ENCODE assay signal across 22 mouse cellular contexts in genomic region chr7:98048101-98048824, GRCm38 (mm10).
DNase-seq lines count a peak whose midpoint lies in the region; ATAC-seq lines count a peak whose summit lies in the region.
"Had no signal": no experiment of that assay in that cellular context is flagged by ENCODE, and none has a peak within 500 bp of the region (broad histone marks: within the 10 kb centered on the region; RNA-seq: fewer than 3 reads in every experiment).

No protein-coding gene starts in this region.

- H3K4me2 ChIP-seq in liver, embryonic 12.5 days: no peak overlapping the region
- no peak overlapping the region for H3K4me2 ChIP-seq in liver, embryonic 11.5 days
- H3K4me2 ChIP-seq in liver, embryonic 16.5 days (ENCODE audit: low read depth, low read length): no peak overlapping the region
- H3K4me2 ChIP-seq in forebrain, embryonic 14.5 days (ENCODE audit: low read length): no peak overlapping the region
- H3K4me2 ChIP-seq: hindbrain, embryonic 12.5 days; midbrain, embryonic 15.5 days; neural tube, embryonic 12.5 days had no signal

- H3K4me1 ChIP-seq in liver, embryonic 12.5 days: no peaks in the 10 kb centered on the region
- no peaks in the 10 kb centered on the region for H3K4me1 ChIP-seq in liver, embryonic 11.5 days (replicated peaks; ENCODE audit: control insufficient read depth, insufficient read depth, low read length)
- H3K4me1 ChIP-seq in megakaryocyte, embryonic 14.5 days: peaks cover 61% of the 10 kb centered on the region
- H3K4me1 ChIP-seq in liver, embryonic 16.5 days (ENCODE audit: control insufficient read depth, low read depth, low read length): peaks cover 2% of the 10 kb centered on the region; the same call in 1 of the 2 replicates
- H3K4me1 ChIP-seq in forebrain, embryonic 14.5 days (ENCODE audit: control insufficient read depth, insufficient read depth, low read length): no peaks in the 10 kb centered on the region
- H3K4me1 ChIP-seq: hindbrain, embryonic 12.5 days; midbrain, embryonic 15.5 days; neural tube, embryonic 12.5 days had no signal

- peak; percentile 65 for ATAC-seq in liver, embryonic 12.5 days
- ATAC-seq in liver, embryonic 11.5 days (replicated peaks; ENCODE audit: low FRiP score): no peak
- no peak for ATAC-seq in megakaryocyte, adult 5-6 weeks (ENCODE audit: poor library complexity, severe bottlenecking)
- peak; percentile 94 for ATAC-seq in liver, embryonic 16.5 days (ENCODE audit: low read depth)
- no peak for ATAC-seq in cerebellum, adult (ENCODE audit: insufficient number of reproducible peaks, low FRiP score, low TSS enrichment)
- no peak for ATAC-seq in forebrain, embryonic 14.5 days
- ATAC-seq: midbrain, embryonic 15.5 days; Patski had no signal

- 59% methylated on average over 9 of the region's 9 CpGs for WGBS in liver, embryonic 12.5 days (ENCODE audit: insufficient replicate concordance)
- 56% methylated on average over 9 of the region's 9 CpGs for WGBS in liver, embryonic 11.5 days
- 50% methylated on average over 9 of the region's 9 CpGs for WGBS in liver, embryonic 16.5 days (ENCODE audit: insufficient replicate concordance)
- 85% methylated on average over 9 of the region's 9 CpGs for WGBS in forebrain, embryonic 14.5 days

- H3K36me3 ChIP-seq in liver, embryonic 12.5 days: peaks cover 12% of the 10 kb centered on the region; the same call in 1 of the 2 replicates
- H3K36me3 ChIP-seq in liver, embryonic 11.5 days (ENCODE audit: control insufficient read depth, insufficient read depth, low read length): no peaks in the 10 kb centered on the region
- peaks cover 46% of the 10 kb centered on the region for H3K36me3 ChIP-seq in megakaryocyte, embryonic 14.5 days (replicated peaks; ENCODE audit: low read length)
- H3K36me3 ChIP-seq in liver, embryonic 16.5 days (ENCODE audit: control insufficient read depth, insufficient read depth): 0 out of 2 replicates have a peak, but pooled peaks cover 2% of the 10 kb centered on the region
- H3K36me3 ChIP-seq in forebrain, embryonic 14.5 days (ENCODE audit: control insufficient read depth, insufficient read depth, low read length): no peaks in the 10 kb centered on the region
- H3K36me3 ChIP-seq: hindbrain, embryonic 12.5 days; midbrain, embryonic 15.5 days; neural tube, embryonic 12.5 days had no signal

- H3K9ac ChIP-seq in liver, embryonic 12.5 days: no peak overlapping the region
- H3K9ac ChIP-seq in liver, embryonic 11.5 days (ENCODE audit: low read depth, low read length): no peak overlapping the region
- H3K9ac ChIP-seq in liver, embryonic 16.5 days (ENCODE audit: low read depth, low read length): no peak overlapping the region
- H3K9ac ChIP-seq in forebrain, embryonic 14.5 days (ENCODE audit: low read length): no peak overlapping the region
- H3K9ac ChIP-seq: hindbrain, embryonic 12.5 days; midbrain, embryonic 15.5 days; neural tube, embryonic 12.5 days had no signal

- H3K27me3 ChIP-seq in liver, embryonic 12.5 days (replicated peaks): no peaks in the 10 kb centered on the region
- no peaks in the 10 kb centered on the region for H3K27me3 ChIP-seq in liver, embryonic 11.5 days (replicated peaks; ENCODE audit: control insufficient read depth, insufficient read depth, low read length)
- no peaks in the 10 kb centered on the region for H3K27me3 ChIP-seq in megakaryocyte, embryonic 14.5 days (replicated peaks)
- no peaks in the 10 kb centered on the region for H3K27me3 ChIP-seq in liver, embryonic 16.5 days (ENCODE audit: control insufficient read depth, insufficient read depth, low read depth, low read length)
- H3K27me3 ChIP-seq in forebrain, embryonic 14.5 days (replicated peaks; ENCODE audit: control insufficient read depth, insufficient read depth, low read length): no peaks in the 10 kb centered on the region
- H3K27me3 ChIP-seq: hindbrain, embryonic 12.5 days; midbrain, embryonic 15.5 days; neural tube, embryonic 12.5 days had no signal

- H3K9me3 ChIP-seq in liver, embryonic 12.5 days (replicated peaks): no peaks in the 10 kb centered on the region
- no peaks in the 10 kb centered on the region for H3K9me3 ChIP-seq in liver, embryonic 11.5 days (ENCODE audit: control insufficient read depth, low read length)
- 0 out of 2 replicates have a peak, but pooled peaks cover 3% of the 10 kb centered on the region for H3K9me3 ChIP-seq in megakaryocyte, embryonic 14.5 days
- no peaks in the 10 kb centered on the region for H3K9me3 ChIP-seq in liver, embryonic 16.5 days (replicated peaks; ENCODE audit: control insufficient read depth, low read length)
- no peaks in the 10 kb centered on the region for H3K9me3 ChIP-seq in forebrain, embryonic 14.5 days (replicated peaks; ENCODE audit: control insufficient read depth, low read length)
- H3K9me3 ChIP-seq: hindbrain, embryonic 12.5 days; midbrain, embryonic 15.5 days; neural tube, embryonic 12.5 days had no signal

- H3K4me3 ChIP-seq in liver, embryonic 12.5 days: no peak overlapping the region
- H3K4me3 ChIP-seq in liver, embryonic 11.5 days (ENCODE audit: low read depth, low read length): no peak overlapping the region
- H3K4me3 ChIP-seq in megakaryocyte, embryonic 14.5 days (replicated peaks): peak overlapping the region; percentile 3
- H3K4me3 ChIP-seq in liver, embryonic 16.5 days (ENCODE audit: low read depth, low read length): no peak overlapping the region
- no peak overlapping the region for H3K4me3 ChIP-seq in forebrain, embryonic 14.5 days (ENCODE audit: low read depth, low read length)
- H3K4me3 ChIP-seq: heart, adult 2 months; hindbrain, embryonic 12.5 days; midbrain, embryonic 15.5 days; neural tube, embryonic 12.5 days had no signal

- no peak for DNase-seq in liver, embryonic 11.5 days (ENCODE audit: low spot score)
- DNase-seq in forebrain, embryonic 14.5 days (ENCODE audit: low spot score): no peak
- DNase-seq: cerebellum, adult 11-12 months; cerebellum, postnatal 10 days; gastrocnemius, postnatal 25 days; heart, adult 2 months; kidney, adult 9 months; kidney, postnatal 14 days; lung, adult 2 months; right cerebral cortex, postnatal 14 days; spleen, adult 18-20 months; thymus, adult 18-20 months; thymus, postnatal 36 days had no signal

- no peak overlapping the region for H3K27ac ChIP-seq in liver, embryonic 12.5 days
- H3K27ac ChIP-seq in liver, embryonic 11.5 days (ENCODE audit: low read depth, low read length): no peak overlapping the region
- peak overlapping the region; percentile 79 for H3K27ac ChIP-seq in liver, embryonic 16.5 days (ENCODE audit: low read length)
- no peak overlapping the region for H3K27ac ChIP-seq in forebrain, embryonic 14.5 days (ENCODE audit: low read depth, low read length)
- H3K27ac ChIP-seq: heart, adult 2 months; hindbrain, embryonic 12.5 days; midbrain, embryonic 15.5 days; neural tube, embryonic 12.5 days had no signal

Comparison
In these comparisons a context has a peak if more than half of its experiments do, and no peak if none do; other contexts are left out.
1. ATAC-seq: peak in liver, embryonic 12.5 days (single experiment) and liver, embryonic 16.5 days (single experiment); none in liver, embryonic 11.5 days (single experiment), megakaryocyte, adult 5-6 weeks (single experiment), cerebellum, adult (single experiment) and forebrain, embryonic 14.5 days (single experiment).